Mouse (Mus musculus) testis, adult 2 months (tissue): ENCODE measurements around the gene Per1.

ENCODE experiments used
- CTCF ChIP-seq: fragments of 200-500 bp; IDR thresholded peaks from 2 replicates; pipeline ENCODE4 v1.5.1; 2012; ENCODE audit warnings: low read depth, mild to moderate bottlenecking, inconsistent platforms, low read length, moderate library complexity; ENCODE audit not compliant: control insufficient read depth, insufficient read depth, insufficient replicate concordance
- POLR2A ChIP-seq: fragments of 200-500 bp; IDR thresholded peaks from 2 replicates; pipeline ENCODE4 v1.6.1; 2012; ENCODE audit warnings: low read depth, mild to moderate bottlenecking, inconsistent platforms, low read length, moderate library complexity; ENCODE audit not compliant: control insufficient read depth

DNA sequence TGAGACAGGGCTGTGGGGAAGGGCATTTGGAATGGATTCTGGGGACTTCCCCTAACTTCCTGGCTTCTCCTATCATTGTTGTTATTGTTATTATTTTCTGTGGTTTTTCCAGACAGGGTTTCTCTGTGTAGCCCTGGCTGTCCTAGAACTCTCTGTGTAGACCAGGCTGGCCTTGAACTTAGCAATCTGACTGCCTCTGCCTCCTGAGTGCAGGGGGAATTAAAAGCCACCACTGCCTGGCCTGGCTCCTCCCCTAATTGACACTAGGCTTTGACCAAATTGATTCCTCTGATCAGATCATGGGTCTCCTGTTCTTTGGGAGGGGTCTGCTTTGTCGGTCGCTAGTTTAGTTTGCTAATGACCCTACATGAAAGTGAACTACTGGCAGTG is 31.7 kb downstream of the Per1 start:
- TF ChIP-seq CTCF (no peak), POLR2A (no peak)
